Mouse (Mus musculus) CH12.LX (cell line): Measurements from ENCODE around the gene Irf3. TPM values are rescaled to one million over a fixed set of nuclear protein-coding genes. Genes with fewer than 3 reads are reported as not detected.

Experiments
- DNase-seq: peaks from one replicate; pipeline ENCODE4 v3.0.0-alpha.2; 2013; ENCODE audit errors: extremely low read depth
- H3K27ac ChIP-seq: 2 replicates; pipeline ENCODE4 v1.5.1; 2012; ENCODE audit warnings: low read depth, mild to moderate bottlenecking, control low read depth, moderate library complexity; ENCODE audit not compliant: insufficient read depth
- H3K27me3 ChIP-seq: replicated peaks from 2 replicates; pipeline ENCODE3; 2012; ENCODE audit warnings: inconsistent platforms
- H3K36me3 ChIP-seq, 2 experiments: replicated peaks in 1 of 2; 2 replicates each; pipeline versions ENCODE3 to v1.6.1; 2012; ENCODE audit warnings: inconsistent platforms in 1 of 2, low read length in 1 of 2, mild to moderate bottlenecking in 1 of 2, mixed read lengths in 1 of 2, moderate library complexity in 1 of 2; ENCODE audit not compliant: control insufficient read depth in 1 of 2, insufficient read depth in 1 of 2
- H3K4me1 ChIP-seq, 2 experiments: 2 replicates each; pipeline ENCODE4 v1.6.1; 2012; ENCODE audit warnings: inconsistent platforms in 1 of 2, moderate library complexity in 1 of 2; ENCODE audit not compliant: insufficient read depth in 2 of 2, control insufficient read depth in 1 of 2
- H3K4me2 ChIP-seq: 2 replicates; pipeline ENCODE4 v1.6.1; 2012; ENCODE audit warnings: low read depth, mild to moderate bottlenecking, control low read depth; ENCODE audit not compliant: poor library complexity, insufficient read depth, severe bottlenecking
- H3K4me3 ChIP-seq, 3 experiments: fragments of 150-350 bp in 1 of 3; sonication (generic) in 1 of 3; replicated peaks in 1 of 3; 2 replicates each; pipeline versions ENCODE3 to v1.5.1; 2011 to 2012; ENCODE audit warnings: low read depth in 2 of 3, low read length in 2 of 3, mild to moderate bottlenecking in 2 of 3, moderate library complexity in 2 of 3, control low read depth in 1 of 3, improper control_type of control experiment in 1 of 3, inconsistent platforms in 1 of 3, mixed read lengths in 1 of 3; ENCODE audit not compliant: poor library complexity in 1 of 3
- H3K79me2 ChIP-seq: replicated peaks from 2 replicates; pipeline ENCODE4 v1.6.1; 2012; ENCODE audit warnings: mild to moderate bottlenecking, moderate library complexity; ENCODE audit not compliant: control insufficient read depth, poor library complexity, insufficient read depth, severe bottlenecking; ENCODE audit errors: extremely low read depth
- H3K9ac ChIP-seq: 2 replicates; pipeline ENCODE4 v1.6.1; 2012; ENCODE audit warnings: low read depth, mild to moderate bottlenecking, control low read depth, moderate library complexity; ENCODE audit not compliant: insufficient read depth
- H3K9me3 ChIP-seq: replicated peaks from 2 replicates; pipeline ENCODE3; 2012; ENCODE audit warnings: low read length, inconsistent platforms, mixed read lengths
- BHLHE40 ChIP-seq: IDR thresholded peaks from 2 replicates; pipeline ENCODE4 v1.6.1; 2011; ENCODE audit warnings: mild to moderate bottlenecking, low read depth, low read length, improper control_type of control experiment
- CHD1 ChIP-seq: IDR thresholded peaks from 2 replicates; pipeline ENCODE4 v1.6.1; 2012; ENCODE audit warnings: low read depth, low read length, improper control_type of control experiment, inconsistent platforms
- CTCF ChIP-seq, 2 experiments: IDR thresholded peaks in 1 of 2; conservative IDR thresholded peaks in 1 of 2; 2 replicates each; pipeline ENCODE4 v1.5.1; 2011 to 2012; ENCODE audit warnings: low read depth in 2 of 2, low read length in 2 of 2, improper control_type of control experiment in 1 of 2, inconsistent platforms in 1 of 2, mild to moderate bottlenecking in 1 of 2, moderate library complexity in 1 of 2
- E2F4 ChIP-seq: IDR thresholded peaks from 2 replicates; pipeline ENCODE4 v1.6.1; 2011; ENCODE audit warnings: low read depth, low read length, improper control_type of control experiment; ENCODE audit not compliant: insufficient replicate concordance
- ETS1 ChIP-seq: conservative IDR thresholded peaks from 2 replicates; pipeline ENCODE4 v1.6.1; 2012; ENCODE audit warnings: low read depth, mild to moderate bottlenecking, inconsistent platforms, low read length, improper control_type of control experiment, moderate library complexity
- HCFC1 ChIP-seq: IDR thresholded peaks from 2 replicates; pipeline ENCODE4 v1.6.1; 2012; ENCODE audit warnings: low read depth, mild to moderate bottlenecking, inconsistent platforms, low read length, improper control_type of control experiment
- IRF4 ChIP-seq: IDR thresholded peaks from 2 replicates; pipeline ENCODE4 v1.6.1; 2014; ENCODE audit warnings: low read depth, mild to moderate bottlenecking, inconsistent platforms, low read length, improper control_type of control experiment
- JUND ChIP-seq: conservative IDR thresholded peaks from 2 replicates; pipeline ENCODE4 v1.6.1; 2011; ENCODE audit warnings: low read depth, low read length, improper control_type of control experiment
- MAFK ChIP-seq: IDR thresholded peaks from 2 replicates; pipeline ENCODE4 v1.6.1; 2011; ENCODE audit warnings: low read length, improper control_type of control experiment; ENCODE audit not compliant: insufficient replicate concordance
- MAZ ChIP-seq: IDR thresholded peaks from 2 replicates; pipeline ENCODE4 v1.6.1; 2012; ENCODE audit warnings: low read depth, mild to moderate bottlenecking, inconsistent platforms, low read length, improper control_type of control experiment, moderate library complexity
- MYC ChIP-seq: IDR thresholded peaks from 2 replicates; pipeline ENCODE4 v1.6.1; 2011; ENCODE audit warnings: low read depth, mild to moderate bottlenecking, improper control_type of control experiment, low read length
- NELFE ChIP-seq: IDR thresholded peaks from 2 replicates; pipeline ENCODE4 v1.6.1; 2011; ENCODE audit warnings: low read depth, low read length, improper control_type of control experiment
- POLR2A ChIP-seq: IDR thresholded peaks from 2 replicates; pipeline ENCODE4 v1.6.1; 2011; ENCODE audit warnings: low read depth, mild to moderate bottlenecking, improper control_type of control experiment, low read length
- RAD21 ChIP-seq: IDR thresholded peaks from 2 replicates; pipeline ENCODE4 v1.6.1; 2011; ENCODE audit warnings: low read depth, mild to moderate bottlenecking, low read length, improper control_type of control experiment, moderate library complexity
- SIN3A ChIP-seq: IDR thresholded peaks from 2 replicates; pipeline ENCODE4 v1.6.1; 2012; ENCODE audit warnings: low read length, improper control_type of control experiment, inconsistent platforms
- SMC3 ChIP-seq: IDR thresholded peaks from 2 replicates; pipeline ENCODE4 v1.6.1; 2011; ENCODE audit warnings: low read depth, low read length, improper control_type of control experiment
- TBP ChIP-seq: conservative IDR thresholded peaks from 2 replicates; pipeline ENCODE4 v1.6.1; 2011; ENCODE audit warnings: low read depth, low read length, improper control_type of control experiment
- UBTF ChIP-seq: IDR thresholded peaks from 2 replicates; pipeline ENCODE4 v1.6.1; 2012; ENCODE audit warnings: low read depth, mild to moderate bottlenecking, inconsistent platforms, low read length, improper control_type of control experiment, moderate library complexity
- ZKSCAN1 ChIP-seq: IDR thresholded peaks from 2 replicates; pipeline ENCODE4 v1.6.1; 2012; ENCODE audit warnings: low read depth, inconsistent platforms, low read length, improper control_type of control experiment, borderline replicate concordance
- dilution Hi-C: fragments of 300-500 bp; cut with MboI; formaldehyde crosslinking; loops from 2 replicates; pipeline ENCODE4 v1.14.3; 2020; ENCODE audit warnings: low sequenced_read_pairs; ENCODE audit not compliant: extremely low pct_unique_long_range_greater_than_20kb, extremely low pct_ligation_motif_present
- in situ Hi-C: fragments of 300-500 bp; cut with MboI; formaldehyde crosslinking; loops from 3 replicates; pipeline ENCODE4 v1.14.3; 2019; ENCODE audit warnings: low sequenced_read_pairs, low pct_ligation_motif_present, low pct_unique_long_range_greater_than_20kb, mixed read lengths
- polyA plus RNA-seq: library from polyadenylated mRNA; unstranded; fragments of >175 nt; gene quantifications from 2 replicates; pipeline ENCODE4 v1.2.1, GENCODE M21; 2012; ENCODE audit warnings: low read depth; ENCODE audit not compliant: insufficient read length
- total RNA-seq, 2 experiments: library from RNA; depleted of rRNA; stranded (reverse); fragments of 300-350 nt in 1 of 2; fragments of >200 nt in 1 of 2; gene quantifications; 2 replicates each; pipeline ENCODE4 v1.2.3; 2012 to 2014

The Irf3 gene
- total and polyA plus RNA-seq, 3 experiments = 33.5 to 79.7 (median 56.5) TPM

- TF ChIP-seq HCFC1 = no peak
- no peak for TF ChIP-seq BHLHE40
- peak; percentile 17 for TF ChIP-seq RAD21
- peak in 1 of 2 experiments; percentile 52; a peak in 2 of 4 replicates for TF ChIP-seq CTCF (conservative IDR thresholded peaks at IDR 0.05 in 1 of 2, IDR thresholded peaks at IDR 0.05 in 1 of 2; ENCODE audit: low read depth in 2 of 2, low read length in 2 of 2)
- no peak for TF ChIP-seq NELFE
- TF ChIP-seq ZKSCAN1 = no peak
- no peak for TF ChIP-seq MAFK
- TF ChIP-seq UBTF = no peak
- peak; percentile 47; the same call in 1 of the 2 replicates for TF ChIP-seq MYC
- TF ChIP-seq TBP = no peak
- TF ChIP-seq SMC3 = peak; percentile 28; the same call in 1 of the 2 replicates
- TF ChIP-seq E2F4 = no peak
- TF ChIP-seq, all 38 proteins: peak for 4
- H3K27me3 ChIP-seq = no peaks in the 10 kb centered on the region
- no peaks in the 10 kb centered on the region for H3K9me3 ChIP-seq
- in situ Hi-C loops (no loop called here), dilution Hi-C loops (no loop called here)
- DNase-seq = no peak
- H3K27ac ChIP-seq = no peak overlapping the region
- no peak overlapping the region for H3K4me3 ChIP-seq
- H3K9ac ChIP-seq = no peak overlapping the region
- H3K4me1 ChIP-seq = peaks cover 8 to 19% of the 10 kb centered on the region in 2 experiments
- no peaks in the 10 kb centered on the region for H3K79me2 ChIP-seq
- no peak overlapping the region for H3K4me2 ChIP-seq
- H3K36me3 ChIP-seq = peaks cover 0 to 54% of the 10 kb centered on the region in 2 experiments
These were observed 31.5 kb upstream of the Irf3 start for GRCm38 (mm10) chr7:44965975-44966374.

GRCm38 (mm10) chr7:44966638-44967037 is 30.8 kb upstream of the Irf3 start:
- in situ Hi-C loops (no loop called here), dilution Hi-C loops (no loop called here)
- peaks cover 0 to 52% of the 10 kb centered on the region in 2 experiments for H3K36me3 ChIP-seq
- no peak overlapping the region for H3K27ac ChIP-seq
- H3K9ac ChIP-seq = no peak overlapping the region
- no peak for DNase-seq
- H3K79me2 ChIP-seq = no peaks in the 10 kb centered on the region
- no peak overlapping the region for H3K4me3 ChIP-seq
- H3K4me2 ChIP-seq = no peak overlapping the region
- no peak for TF ChIP-seq SIN3A
- TF ChIP-seq MYC = no peak
- no peak for TF ChIP-seq ETS1
- no peak for TF ChIP-seq NELFE
- TF ChIP-seq IRF4 = no peak
- no peak for TF ChIP-seq POLR2A
- TF ChIP-seq MAZ = no peak
- no peak for TF ChIP-seq JUND
- TF ChIP-seq RAD21 = no peak
- no peak for TF ChIP-seq CHD1
- H3K27me3 ChIP-seq = no peaks in the 10 kb centered on the region
- H3K4me1 ChIP-seq = peaks cover 14 to 25% of the 10 kb centered on the region in 2 experiments
- H3K9me3 ChIP-seq = no peaks in the 10 kb centered on the region
